Mouse (Mus musculus): ENCODE results near the gene Srrm3. TPM values are rescaled to one million over a fixed set of nuclear protein-coding genes. Genes with fewer than 3 reads are reported as not detected.

Srrm3 gene
- polyA plus RNA-seq, 1 experiment, result not detected

- H3K27me3 ChIP-seq (ENCODE audit: control insufficient read depth), result peaks cover 25% of the 10 kb centered on the region
- H3K4me1 ChIP-seq (ENCODE audit: control insufficient read depth), result peaks cover 11% of the 10 kb centered on the region
- peaks cover 3% of the 10 kb centered on the region for H3K9me3 ChIP-seq (ENCODE audit: control insufficient read depth, low read length)
- TF ChIP-seq GATA1 (IDR thresholded peaks at IDR 0.05; ENCODE audit: low read length) (no peak), TAL1 (IDR thresholded peaks at IDR 0.05; ENCODE audit: low read length) (no peak)
- no peaks in the 10 kb centered on the region for H3K36me3 ChIP-seq (ENCODE audit: control insufficient read depth)
- no peak overlapping the region for H3K4me3 ChIP-seq (replicated peaks)
These were observed 28.2 kb downstream of the Srrm3 start for GRCm38 (mm10) chr5:135834769-135835491.

GRCm38 (mm10) chr5:135835492-135835858, 28.8 kb downstream of the Srrm3 start:
- peaks cover 3% of the 10 kb centered on the region for H3K9me3 ChIP-seq (ENCODE audit: control insufficient read depth, low read length)
- H3K27me3 ChIP-seq (ENCODE audit: control insufficient read depth), result peaks cover 25% of the 10 kb centered on the region
- TF ChIP-seq TAL1 (IDR thresholded peaks at IDR 0.05; ENCODE audit: low read length) (no peak), GATA1 (IDR thresholded peaks at IDR 0.05; ENCODE audit: low read length) (no peak)
- H3K4me1 ChIP-seq (ENCODE audit: control insufficient read depth), result peaks cover 11% of the 10 kb centered on the region
- H3K36me3 ChIP-seq (ENCODE audit: control insufficient read depth), result no peaks in the 10 kb centered on the region
- no peak overlapping the region for H3K4me3 ChIP-seq (replicated peaks)

GRCm38 (mm10) chr5:135835981-135836380, 29.3 kb downstream of the Srrm3 start:
- Histone ChIP-seq H3K4me1 (ENCODE audit: control insufficient read depth) (peaks cover 11% of the 10 kb centered on the region), H3K9me3 (ENCODE audit: control insufficient read depth, low read length) (peaks cover 3% of the 10 kb centered on the region), H3K27me3 (ENCODE audit: control insufficient read depth) (peaks cover 25% of the 10 kb centered on the region), H3K36me3 (ENCODE audit: control insufficient read depth) (no peaks in the 10 kb centered on the region), H3K4me3 (replicated peaks) (no peak overlapping the region)
- TF ChIP-seq TAL1 (IDR thresholded peaks at IDR 0.05; ENCODE audit: low read length), result no peak
- no peak for TF ChIP-seq GATA1 (IDR thresholded peaks at IDR 0.05; ENCODE audit: low read length)

GRCm38 (mm10) chr5:135841651-135842050, 35.0 kb downstream of the Srrm3 start:
- TF ChIP-seq TAL1 (IDR thresholded peaks at IDR 0.05; ENCODE audit: low read length) (no peak), GATA1 (IDR thresholded peaks at IDR 0.05; ENCODE audit: low read length) (no peak)
- Histone ChIP-seq H3K36me3 (ENCODE audit: control insufficient read depth) (no peaks in the 10 kb centered on the region), H3K4me3 (replicated peaks) (no peak overlapping the region)

GRCm38 (mm10) chr5:135843418-135843817, 36.7 kb downstream of the Srrm3 start:
- Histone ChIP-seq H3K9me3 (ENCODE audit: control insufficient read depth, low read length) (peaks cover 5% of the 10 kb centered on the region), H3K4me3 (replicated peaks) (no peak overlapping the region), H3K4me1 (ENCODE audit: control insufficient read depth) (no peaks in the 10 kb centered on the region), H3K27me3 (ENCODE audit: control insufficient read depth) (peaks cover 2% of the 10 kb centered on the region; the same call in 1 of the 2 replicates), H3K36me3 (ENCODE audit: control insufficient read depth) (no peaks in the 10 kb centered on the region)
- TF ChIP-seq GATA1 (IDR thresholded peaks at IDR 0.05; ENCODE audit: low read length) (no peak), TAL1 (IDR thresholded peaks at IDR 0.05; ENCODE audit: low read length) (no peak)

More at GRCm38 (mm10) chr5:135841651-135842050, 35.0 kb downstream of the Srrm3 start:
- H3K9me3 ChIP-seq (ENCODE audit: control insufficient read depth, low read length), result no peaks in the 10 kb centered on the region
- H3K4me1 ChIP-seq (ENCODE audit: control insufficient read depth), result no peaks in the 10 kb centered on the region
- no peaks in the 10 kb centered on the region for H3K27me3 ChIP-seq (ENCODE audit: control insufficient read depth)

GRCm38 (mm10) chr5:135845676-135846320, 39.1 kb downstream of the Srrm3 start:
- Histone ChIP-seq H3K4me3 (replicated peaks) (no peak overlapping the region), H3K27me3 (ENCODE audit: control insufficient read depth) (peaks cover 16% of the 10 kb centered on the region), H3K36me3 (ENCODE audit: control insufficient read depth) (no peaks in the 10 kb centered on the region), H3K4me1 (ENCODE audit: control insufficient read depth) (no peaks in the 10 kb centered on the region), H3K9me3 (ENCODE audit: control insufficient read depth, low read length) (peaks cover 5% of the 10 kb centered on the region)
- TF ChIP-seq TAL1 (IDR thresholded peaks at IDR 0.05; ENCODE audit: low read length) (no peak), GATA1 (IDR thresholded peaks at IDR 0.05; ENCODE audit: low read length) (no peak)

- Histone ChIP-seq H3K4me3 (replicated peaks) (no peak overlapping the region), H3K27me3 (ENCODE audit: control insufficient read depth) (peaks cover 33% of the 10 kb centered on the region), H3K9me3 (ENCODE audit: control insufficient read depth, low read length) (peaks cover 5% of the 10 kb centered on the region), H3K4me1 (ENCODE audit: control insufficient read depth) (no peaks in the 10 kb centered on the region), H3K36me3 (ENCODE audit: control insufficient read depth) (no peaks in the 10 kb centered on the region)
- TF ChIP-seq GATA1 (IDR thresholded peaks at IDR 0.05; ENCODE audit: low read length) (no peak), TAL1 (IDR thresholded peaks at IDR 0.05; ENCODE audit: low read length) (no peak)
These were observed 40.8 kb downstream of the Srrm3 start for GRCm38 (mm10) chr5:135847460-135847859.

- no peak overlapping the region for H3K4me3 ChIP-seq (replicated peaks)
- no peaks in the 10 kb centered on the region for H3K36me3 ChIP-seq (ENCODE audit: control insufficient read depth)
- peaks cover 5% of the 10 kb centered on the region for H3K9me3 ChIP-seq (ENCODE audit: control insufficient read depth, low read length)
- no peaks in the 10 kb centered on the region for H3K4me1 ChIP-seq (ENCODE audit: control insufficient read depth)
- H3K27me3 ChIP-seq (ENCODE audit: control insufficient read depth), result peaks cover 37% of the 10 kb centered on the region
- TF ChIP-seq TAL1 (IDR thresholded peaks at IDR 0.05; ENCODE audit: low read length), result no peak
- TF ChIP-seq GATA1 (IDR thresholded peaks at IDR 0.05; ENCODE audit: low read length), result no peak
These were observed 41.2 kb downstream of the Srrm3 start for GRCm38 (mm10) chr5:135847881-135848280.

GRCm38 (mm10) chr5:135851024-135851423, 44.3 kb downstream of the Srrm3 start:
- no peak overlapping the region for H3K4me3 ChIP-seq (replicated peaks)
- H3K27me3 ChIP-seq (ENCODE audit: control insufficient read depth), result peaks cover 64% of the 10 kb centered on the region
- H3K4me1 ChIP-seq (ENCODE audit: control insufficient read depth), result no peaks in the 10 kb centered on the region
- H3K36me3 ChIP-seq (ENCODE audit: control insufficient read depth), result no peaks in the 10 kb centered on the region
- peaks cover 5% of the 10 kb centered on the region for H3K9me3 ChIP-seq (ENCODE audit: control insufficient read depth, low read length)
- TF ChIP-seq TAL1 (IDR thresholded peaks at IDR 0.05; ENCODE audit: low read length) (no peak), GATA1 (IDR thresholded peaks at IDR 0.05; ENCODE audit: low read length) (no peak)
